Mouse (Mus musculus) heart, embryonic 16.5 days (tissue): ENCODE data around the gene Asb18. TPM values are rescaled to one million over a fixed set of nuclear protein-coding genes. Genes with fewer than 3 reads are reported as not detected.

Source experiments
- ATAC-seq: fragments of 200-750 bp; cut with Nextera tagmentation; replicated peaks from 2 replicates; pipeline ENCODE4 v1.8.0; 2017; ENCODE audit warnings: moderate number of reproducible peaks; ENCODE audit not compliant: insufficient read depth, low FRiP score; ENCODE audit errors: extremely low read depth
- H3K27ac ChIP-seq: fragments of 300-500 bp; sonication (generic); 2 replicates; pipeline ENCODE4 v1.5.1; 2014; ENCODE audit warnings: mild to moderate bottlenecking, low read length, control low read depth, moderate library complexity
- H3K27me3 ChIP-seq: fragments of 300-500 bp; sonication (generic); 2 replicates; pipeline ENCODE4 v1.6.1; 2014; ENCODE audit warnings: low read length, mixed read lengths; ENCODE audit not compliant: control insufficient read depth, insufficient read depth
- H3K36me3 ChIP-seq: fragments of 300-500 bp; sonication (generic); 2 replicates; pipeline ENCODE4 v1.6.1; 2014; ENCODE audit not compliant: control insufficient read depth, insufficient read depth
- H3K4me1 ChIP-seq: fragments of 300-500 bp; sonication (generic); 2 replicates; pipeline ENCODE4 v1.6.1; 2014; ENCODE audit warnings: low read length, mixed read lengths; ENCODE audit not compliant: control insufficient read depth, insufficient read depth
- H3K4me2 ChIP-seq: fragments of 300-500 bp; sonication (generic); 2 replicates; pipeline ENCODE4 v1.6.1; 2014; ENCODE audit warnings: low read depth, mild to moderate bottlenecking, control low read depth, low read length
- H3K4me3 ChIP-seq: fragments of 300-500 bp; sonication (generic); 2 replicates; pipeline ENCODE4 v1.5.1; 2014; ENCODE audit warnings: mild to moderate bottlenecking, control low read depth, low read length
- H3K9ac ChIP-seq: fragments of 300-500 bp; sonication (generic); 2 replicates; pipeline ENCODE4 v1.6.1; 2014; ENCODE audit warnings: low read length, control low read depth
- H3K9me3 ChIP-seq: fragments of 300-500 bp; sonication (generic); replicated peaks from 2 replicates; pipeline ENCODE4 v1.6.1; 2016; ENCODE audit warnings: low read length; ENCODE audit not compliant: control insufficient read depth
- WGBS: fragments of 180-500 bp; shearing (Covaris S2); extraction: QIAGEN DNeasy Blood & Tissue Kit; methylation state at CpG from one replicate; pipeline ENCODE4 v1.1.7; 2014; 5-methylcytosine and 5-hydroxymethylcytosine counted together
- polyA plus RNA-seq: library from polyadenylated mRNA; unstranded; fragments of >200 nt; fragmentation: Nextera tagmentation; extraction: Ambion mirVana; gene quantifications from 2 replicates; pipeline ENCODE4 v1.2.1, GENCODE M21; 2015

Gene Asb18
- polyA plus RNA-seq, 1 experiment from 2014 or later = 0.79 TPM

GRCm38 (mm10) chr1:90018071-90018470, 3.6 kb upstream of the Asb18 start:
- no peak overlapping the region for H3K4me2 ChIP-seq
- no peaks in the 10 kb centered on the region for H3K27me3 ChIP-seq
- no peaks in the 10 kb centered on the region for H3K36me3 ChIP-seq
- 62% methylated on average over 6 of the region's 6 CpGs for WGBS
- no peak overlapping the region for H3K9ac ChIP-seq
- peaks cover 2% of the 10 kb centered on the region; the same call in 1 of the 2 replicates for H3K9me3 ChIP-seq
- no peak overlapping the region for H3K4me3 ChIP-seq
- no peak for ATAC-seq
- H3K4me1 ChIP-seq = peaks cover 3% of the 10 kb centered on the region; the same call in 1 of the 2 replicates
- no peak overlapping the region for H3K27ac ChIP-seq

- Histone ChIP-seq H3K27me3 (no peaks in the 10 kb centered on the region), H3K36me3 (no peaks in the 10 kb centered on the region), H3K4me1 (peaks cover 3% of the 10 kb centered on the region; the same call in 1 of the 2 replicates), H3K27ac (no peak overlapping the region), H3K4me2 (no peak overlapping the region), H3K4me3 (no peak overlapping the region), H3K9me3 (peaks cover 4% of the 10 kb centered on the region; the same call in 1 of the 2 replicates), H3K9ac (no peak overlapping the region)
- 79% methylated on average over 5 of the region's 5 CpGs for WGBS
- ATAC-seq = no peak
These were observed 1.2 kb downstream of the Asb18 start for GRCm38 (mm10) chr1:90013273-90013672.

GRCm38 (mm10) chr1:90012850-90013249, 1.6 kb downstream of the Asb18 start:
- Histone ChIP-seq H3K4me2 (no peak overlapping the region), H3K4me3 (no peak overlapping the region), H3K9ac (no peak overlapping the region), H3K36me3 (no peaks in the 10 kb centered on the region), H3K4me1 (peaks cover 3% of the 10 kb centered on the region; the same call in 1 of the 2 replicates), H3K27ac (no peak overlapping the region), H3K9me3 (peaks cover 4% of the 10 kb centered on the region; the same call in 1 of the 2 replicates), H3K27me3 (no peaks in the 10 kb centered on the region)
- 66% methylated on average over 7 of the region's 7 CpGs for WGBS
- no peak for ATAC-seq

- no peak for ATAC-seq
These were observed 2.3 kb downstream of the Asb18 start for GRCm38 (mm10) chr1:90012168-90012567.

GRCm38 (mm10) chr1:90010077-90010476, 4.4 kb downstream of the Asb18 start:
- no peaks in the 10 kb centered on the region for H3K4me1 ChIP-seq
- H3K27me3 ChIP-seq = no peaks in the 10 kb centered on the region
- no peak overlapping the region for H3K9ac ChIP-seq
- 78% methylated on average over 1 of the region's 1 CpGs for WGBS
- H3K36me3 ChIP-seq = no peaks in the 10 kb centered on the region
- H3K4me2 ChIP-seq = no peak overlapping the region
- H3K27ac ChIP-seq = no peak overlapping the region
- ATAC-seq = no peak
- peaks cover 4% of the 10 kb centered on the region; the same call in 1 of the 2 replicates for H3K9me3 ChIP-seq
- H3K4me3 ChIP-seq = no peak overlapping the region

More at GRCm38 (mm10) chr1:90012168-90012567, 2.3 kb downstream of the Asb18 start:
- 78% methylated on average over 3 of the region's 3 CpGs for WGBS
- Histone ChIP-seq H3K4me1 (no peaks in the 10 kb centered on the region; the same call in 1 of the 2 replicates), H3K4me3 (no peak overlapping the region), H3K27ac (no peak overlapping the region), H3K4me2 (no peak overlapping the region), H3K9me3 (peaks cover 4% of the 10 kb centered on the region; the same call in 1 of the 2 replicates), H3K36me3 (no peaks in the 10 kb centered on the region), H3K9ac (no peak overlapping the region), H3K27me3 (no peaks in the 10 kb centered on the region)

- no peak for ATAC-seq
- 89% methylated on average over 3 of the region's 3 CpGs for WGBS
- no peak overlapping the region for H3K9ac ChIP-seq
These were observed 5.3 kb downstream of the Asb18 start for GRCm38 (mm10) chr1:90009188-90009587.

GRCm38 (mm10) chr1:90006666-90007065, 7.8 kb downstream of the Asb18 start:
- Histone ChIP-seq H3K9me3 (no peaks in the 10 kb centered on the region), H3K36me3 (no peaks in the 10 kb centered on the region), H3K27me3 (no peaks in the 10 kb centered on the region), H3K27ac (no peak overlapping the region), H3K4me2 (no peak overlapping the region), H3K4me3 (no peak overlapping the region), H3K9ac (no peak overlapping the region), H3K4me1 (no peaks in the 10 kb centered on the region)
- ATAC-seq = no peak
- WGBS = 67% methylated on average over 14 of the region's 14 CpGs

More at GRCm38 (mm10) chr1:90009188-90009587, 5.3 kb downstream of the Asb18 start:
- Histone ChIP-seq H3K4me3 (no peak overlapping the region), H3K4me2 (no peak overlapping the region), H3K36me3 (no peaks in the 10 kb centered on the region), H3K9me3 (peaks cover 4% of the 10 kb centered on the region; the same call in 1 of the 2 replicates), H3K27me3 (no peaks in the 10 kb centered on the region), H3K4me1 (no peaks in the 10 kb centered on the region), H3K27ac (no peak overlapping the region)

- no peaks in the 10 kb centered on the region for H3K36me3 ChIP-seq
- ATAC-seq = no peak
- H3K4me1 ChIP-seq = peaks cover 36% of the 10 kb centered on the region
- no peak overlapping the region for H3K9ac ChIP-seq
- WGBS = 58% methylated on average over 5 of the region's 5 CpGs
- no peak overlapping the region for H3K4me2 ChIP-seq
- no peak overlapping the region for H3K4me3 ChIP-seq
- H3K27ac ChIP-seq = no peak overlapping the region
- H3K9me3 ChIP-seq = no peaks in the 10 kb centered on the region
- no peaks in the 10 kb centered on the region for H3K27me3 ChIP-seq
These were observed 13.5 kb downstream of the Asb18 start for GRCm38 (mm10) chr1:90000981-90001380.

GRCm38 (mm10) chr1:89999858-90000257, 14.6 kb downstream of the Asb18 start:
- H3K27me3 ChIP-seq = no peaks in the 10 kb centered on the region
- peak overlapping the region; percentile 28; the same call in 1 of the 2 replicates for H3K4me2 ChIP-seq
- peak overlapping the region; percentile 48; the same call in 1 of the 2 replicates for H3K9ac ChIP-seq
- peak overlapping the region; percentile 94 for H3K27ac ChIP-seq
- peaks cover 36% of the 10 kb centered on the region for H3K4me1 ChIP-seq
- no peaks in the 10 kb centered on the region for H3K9me3 ChIP-seq
- no peak overlapping the region for H3K4me3 ChIP-seq
- WGBS = 47% methylated on average over 3 of the region's 3 CpGs
- no peaks in the 10 kb centered on the region for H3K36me3 ChIP-seq
- ATAC-seq = no peak
